29 mouse cellular contexts compared by ENCODE assay signal in the genomic region with DNA sequence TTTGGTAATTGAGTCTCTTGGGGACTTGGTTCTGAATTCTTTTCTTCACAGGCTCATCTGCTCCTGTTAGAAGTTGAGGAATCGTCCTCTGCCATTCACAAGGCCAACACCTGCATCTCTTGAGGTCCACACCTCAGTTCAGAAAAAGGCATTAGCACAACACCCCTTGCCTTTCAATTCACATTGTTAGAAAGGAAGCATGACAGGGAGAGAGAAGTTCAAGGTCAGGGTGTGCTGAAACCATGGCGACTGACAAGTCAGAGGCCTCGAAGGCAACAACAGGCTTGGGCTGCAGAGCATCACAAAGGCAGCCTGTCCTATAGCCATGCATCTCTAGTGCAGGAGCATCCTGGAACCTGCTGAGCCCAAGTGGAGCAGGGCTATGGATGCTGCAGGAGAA.
"Had no signal": no experiment of that assay in that cellular context is flagged by ENCODE, and none has a peak within 500 bp of the region (broad histone marks: within the 10 kb centered on the region; RNA-seq: fewer than 3 reads in every experiment).

No protein-coding gene starts in this region.

- H3K4me1 ChIP-seq: heart, embryonic 13.5 days; heart, embryonic 15.5 days; hindbrain, embryonic 10.5 days; hindbrain, embryonic 12.5 days; hindbrain, embryonic 13.5 days; hindbrain, embryonic 15.5 days; intestine, embryonic 15.5 days had no signal

- H3K36me3 ChIP-seq: heart, embryonic 12.5 days; heart, embryonic 13.5 days; heart, embryonic 15.5 days; hindbrain, embryonic 10.5 days; hindbrain, embryonic 12.5 days; hindbrain, embryonic 13.5 days; hindbrain, embryonic 15.5 days; intestine, embryonic 15.5 days; kidney, embryonic 15.5 days had no signal

- H3K9ac ChIP-seq: heart, embryonic 12.5 days; heart, embryonic 13.5 days; heart, embryonic 15.5 days; hindbrain, embryonic 12.5 days; hindbrain, embryonic 13.5 days; hindbrain, embryonic 14.5 days; hindbrain, embryonic 15.5 days; intestine, embryonic 15.5 days; kidney, embryonic 15.5 days had no signal

- H3K4me3 ChIP-seq: heart, embryonic 12.5 days; heart, embryonic 13.5 days; heart, embryonic 15.5 days; hindbrain, embryonic 10.5 days; hindbrain, embryonic 12.5 days; hindbrain, embryonic 13.5 days; hindbrain, embryonic 15.5 days; intestine, embryonic 15.5 days; kidney, embryonic 15.5 days; layer of hippocampus, adult 2 months; left cerebral cortex, adult 2 months had no signal

- H3K27ac ChIP-seq: heart, embryonic 13.5 days; heart, embryonic 15.5 days; hindbrain, embryonic 10.5 days; hindbrain, embryonic 12.5 days; hindbrain, embryonic 13.5 days; hindbrain, embryonic 14.5 days; hindbrain, embryonic 15.5 days; hindbrain, postnatal 0 days; intestine, embryonic 15.5 days; kidney, embryonic 15.5 days; kidney, postnatal 0 days; layer of hippocampus, adult 2 months; left cerebral cortex, adult 2 months had no signal

- DNase-seq: heart, postnatal 10 days; heart, postnatal 14 days; heart, postnatal 36 days; kidney, adult 11 months; kidney, adult 18-20 months; kidney, adult 2 months; kidney, adult 8-10 months; kidney, adult 9 months; kidney, postnatal 10 days; kidney, postnatal 14 days; kidney, postnatal 25 days; kidney, postnatal 36 days; kidney, postnatal 4 days; layer of hippocampus, adult 9-11 months; layer of hippocampus, postnatal 36 days had no signal

- H3K27me3 ChIP-seq: heart, embryonic 12.5 days; heart, embryonic 13.5 days; heart, embryonic 15.5 days; hindbrain, embryonic 12.5 days; hindbrain, embryonic 13.5 days; hindbrain, embryonic 15.5 days; intestine, embryonic 15.5 days; kidney, embryonic 15.5 days had no signal

- H3K9me3 ChIP-seq: heart, embryonic 15.5 days; intestine, embryonic 15.5 days had no signal
